Mouse (Mus musculus) limb, embryonic 12.5 days (tissue): ENCODE results near the gene Rmdn2. TPM values are rescaled to one million over a fixed set of nuclear protein-coding genes. Genes with fewer than 3 reads are reported as not detected.

ENCODE experiments used
- ATAC-seq: fragments of 200-750 bp; cut with Nextera tagmentation; 2 replicates; pipeline ENCODE4 v1.8.0; 2017; ENCODE audit warnings: low read depth, moderate TSS enrichment; ENCODE audit not compliant: insufficient number of reproducible peaks, insufficient read depth, low FRiP score, low TSS enrichment
- H3K27ac ChIP-seq: fragments of 300-500 bp; sonication (generic); 2 replicates; pipeline ENCODE4 v1.5.1; 2016; ENCODE audit warnings: mild to moderate bottlenecking, moderate library complexity
- H3K27me3 ChIP-seq: fragments of 300-500 bp; sonication (generic); 2 replicates; pipeline ENCODE4 v1.6.1; 2016; ENCODE audit warnings: mild to moderate bottlenecking, moderate library complexity
- H3K36me3 ChIP-seq: fragments of 300-500 bp; sonication (generic); 2 replicates; pipeline ENCODE4 v1.6.1; 2016; ENCODE audit warnings: mild to moderate bottlenecking, moderate library complexity
- H3K4me1 ChIP-seq: fragments of 300-500 bp; sonication (generic); replicated peaks from 2 replicates; pipeline ENCODE4 v1.6.1; 2016
- H3K4me2 ChIP-seq: fragments of 300-500 bp; sonication (generic); 2 replicates; pipeline ENCODE4 v1.6.1; 2016; ENCODE audit warnings: mild to moderate bottlenecking, moderate library complexity
- H3K4me3 ChIP-seq: fragments of 300-500 bp; sonication (generic); replicated peaks from 2 replicates; pipeline ENCODE4 v1.5.1; 2016; ENCODE audit warnings: mild to moderate bottlenecking
- H3K9ac ChIP-seq: fragments of 300-500 bp; sonication (generic); replicated peaks from 2 replicates; pipeline ENCODE4 v1.6.1; 2016; ENCODE audit warnings: mild to moderate bottlenecking, moderate library complexity
- H3K9me3 ChIP-seq: fragments of 300-500 bp; sonication (generic); 2 replicates; pipeline ENCODE4 v1.6.1; 2016; ENCODE audit warnings: mild to moderate bottlenecking, moderate library complexity
- WGBS: fragments of 180-500 bp; shearing (Covaris S2); methylation state at CpG from one replicate; pipeline ENCODE4 v1.1.7; 2016; 5-methylcytosine and 5-hydroxymethylcytosine counted together
- polyA plus RNA-seq: library from polyadenylated mRNA; unstranded; fragments of >200 nt; fragmentation: Nextera tagmentation; extraction: Ambion mirVana; gene quantifications from 2 replicates; pipeline ENCODE4 v1.2.1, GENCODE M21; 2016

Rmdn2 gene
- polyA plus RNA-seq, 1 experiment from 2014 or later = 8.7 TPM

DNA sequence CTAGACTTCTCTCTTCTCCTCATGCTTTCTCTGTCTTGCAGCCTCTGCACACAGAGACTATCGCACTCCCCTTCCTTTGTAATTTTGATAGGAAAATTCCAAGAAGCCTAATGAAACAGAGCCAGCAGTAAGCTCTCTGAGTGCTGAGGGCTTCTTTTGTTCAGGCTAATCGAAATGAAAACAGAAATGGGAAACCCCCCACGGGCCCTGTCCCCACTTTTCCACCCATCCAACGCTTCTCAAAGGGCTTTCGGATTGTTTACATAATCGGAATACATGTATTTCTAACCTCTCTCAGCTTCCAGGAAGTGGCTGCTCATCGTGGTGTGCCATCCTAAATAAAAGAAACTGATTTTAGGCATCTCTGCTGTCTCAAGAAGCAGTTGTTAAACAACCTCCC is 96.5 kb downstream of the Rmdn2 start:
- H3K4me3 ChIP-seq = no peak overlapping the region
- no peaks in the 10 kb centered on the region for H3K9me3 ChIP-seq
- 37% methylated on average over 7 of the region's 7 CpGs for WGBS
- no peaks in the 10 kb centered on the region for H3K36me3 ChIP-seq
- peaks cover 22% of the 10 kb centered on the region for H3K4me1 ChIP-seq
- H3K9ac ChIP-seq = no peak overlapping the region
- ATAC-seq = no peak
- no peak overlapping the region for H3K4me2 ChIP-seq
- peaks cover 42% of the 10 kb centered on the region for H3K27me3 ChIP-seq
- no peak overlapping the region for H3K27ac ChIP-seq

GRCm38 (mm10) chr17:79709718-79710117 is 98.1 kb downstream of the Rmdn2 start:
- Histone ChIP-seq H3K9ac (no peak overlapping the region), H3K4me1 (peaks cover 38% of the 10 kb centered on the region), H3K27ac (no peak overlapping the region), H3K4me2 (no peak overlapping the region), H3K4me3 (no peak overlapping the region), H3K27me3 (peaks cover 57% of the 10 kb centered on the region), H3K9me3 (no peaks in the 10 kb centered on the region), H3K36me3 (no peaks in the 10 kb centered on the region)
- no peak for ATAC-seq
- WGBS = 30% methylated on average over 1 of the region's 1 CpGs

GRCm38 (mm10) chr17:79710246-79710842 is 98.7 kb downstream of the Rmdn2 start:
- Histone ChIP-seq H3K27ac (no peak overlapping the region), H3K4me1 (peaks cover 42% of the 10 kb centered on the region), H3K9me3 (no peaks in the 10 kb centered on the region), H3K36me3 (no peaks in the 10 kb centered on the region), H3K4me2 (no peak overlapping the region), H3K4me3 (no peak overlapping the region), H3K9ac (no peak overlapping the region), H3K27me3 (peaks cover 60% of the 10 kb centered on the region)
- ATAC-seq = no peak
- WGBS = 7% methylated on average over 15 of the region's 15 CpGs

DNA sequence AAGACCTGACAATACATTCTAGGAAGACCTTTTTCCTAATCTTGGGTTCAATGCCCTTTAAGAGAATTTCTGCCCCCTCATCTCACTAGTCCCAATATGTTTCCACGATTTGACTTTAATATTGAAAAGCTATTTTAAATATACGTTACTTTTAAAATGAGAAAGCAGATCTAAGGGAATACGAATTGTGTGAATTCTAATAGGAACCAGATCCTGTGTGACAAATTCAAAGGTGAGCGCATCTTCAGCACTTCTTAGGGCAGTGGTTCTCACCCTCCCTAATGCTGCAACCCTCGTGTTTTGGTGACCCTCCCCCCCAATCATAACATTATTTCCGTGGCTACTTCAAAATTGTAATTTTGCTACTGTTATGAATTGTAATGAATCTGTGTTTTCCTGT is 100.3 kb downstream of the Rmdn2 start:
- 16% methylated on average over 6 of the region's 6 CpGs for WGBS
- Histone ChIP-seq H3K27ac (no peak overlapping the region), H3K9me3 (peaks cover 2% of the 10 kb centered on the region; the same call in 1 of the 2 replicates), H3K36me3 (no peaks in the 10 kb centered on the region), H3K4me3 (no peak overlapping the region), H3K27me3 (peaks cover 55% of the 10 kb centered on the region), H3K4me1 (peaks cover 42% of the 10 kb centered on the region), H3K9ac (no peak overlapping the region), H3K4me2 (peak overlapping the region; percentile 21; the same call in 1 of the 2 replicates)
- no peak for ATAC-seq

GRCm38 (mm10) chr17:79712536-79712935 is 100.9 kb downstream of the Rmdn2 start:
- peaks cover 42% of the 10 kb centered on the region for H3K4me1 ChIP-seq
- H3K27me3 ChIP-seq = peaks cover 61% of the 10 kb centered on the region

GRCm38 (mm10) chr17:79713276-79713642 is 101.6 kb downstream of the Rmdn2 start:
- ATAC-seq = no peak
- H3K4me2 ChIP-seq = peak overlapping the region; percentile 93
- H3K4me3 ChIP-seq = peak overlapping the region; percentile 46
- H3K9ac ChIP-seq = no peak overlapping the region
- peaks cover 39% of the 10 kb centered on the region for H3K4me1 ChIP-seq
- 2% methylated on average over 24 of the region's 24 CpGs for WGBS
- H3K36me3 ChIP-seq = no peaks in the 10 kb centered on the region
- H3K27me3 ChIP-seq = peaks cover 57% of the 10 kb centered on the region
- no peak overlapping the region for H3K27ac ChIP-seq
- H3K9me3 ChIP-seq = peaks cover 2% of the 10 kb centered on the region; the same call in 1 of the 2 replicates

More at GRCm38 (mm10) chr17:79712536-79712935, 100.9 kb downstream of the Rmdn2 start:
- Histone ChIP-seq H3K36me3 (no peaks in the 10 kb centered on the region), H3K27ac (no peak overlapping the region), H3K9ac (no peak overlapping the region), H3K4me2 (peak overlapping the region; percentile 21), H3K9me3 (peaks cover 2% of the 10 kb centered on the region; the same call in 1 of the 2 replicates), H3K4me3 (peak overlapping the region; percentile 13)
- WGBS = 1% methylated on average over 9 of the region's 9 CpGs
- no peak for ATAC-seq

- peak overlapping the region; percentile 46 for H3K4me3 ChIP-seq
- H3K9me3 ChIP-seq = peaks cover 2% of the 10 kb centered on the region; the same call in 1 of the 2 replicates
- no peaks in the 10 kb centered on the region for H3K36me3 ChIP-seq
- peaks cover 38% of the 10 kb centered on the region for H3K4me1 ChIP-seq
- H3K27ac ChIP-seq = no peak overlapping the region
- under 1% methylated on average over 63 of the region's 63 CpGs for WGBS
- peak overlapping the region; percentile 93 for H3K4me2 ChIP-seq
- H3K9ac ChIP-seq = peak overlapping the region; percentile 50; the same call in 1 of the 2 replicates
- peaks cover 57% of the 10 kb centered on the region for H3K27me3 ChIP-seq
- no peak; the same call in 1 of the 2 replicates for ATAC-seq
Observed at GRCm38 (mm10) chr17:79713643-79714367, 102.1 kb downstream of the Rmdn2 start.

GRCm38 (mm10) chr17:79714368-79714895 is 102.8 kb downstream of the Rmdn2 start:
- under 1% methylated on average over 16 of the region's 16 CpGs for WGBS
- Histone ChIP-seq H3K9ac (peak overlapping the region; percentile 50), H3K9me3 (peaks cover 2% of the 10 kb centered on the region; the same call in 1 of the 2 replicates)

GRCm38 (mm10) chr17:79714931-79715637 is 103.4 kb downstream of the Rmdn2 start, which contains the start of gene Cyp1b1:
Gene Cyp1b1 (minus strand): TSS chr17:79715061.
- ATAC-seq = peak; percentile 19; the same call in 1 of the 2 replicates

More at GRCm38 (mm10) chr17:79714368-79714895, 102.8 kb downstream of the Rmdn2 start:
- Histone ChIP-seq H3K27ac (no peak overlapping the region), H3K36me3 (no peaks in the 10 kb centered on the region), H3K4me1 (peaks cover 36% of the 10 kb centered on the region), H3K4me3 (peak overlapping the region; percentile 46), H3K4me2 (peak overlapping the region; percentile 93), H3K27me3 (peaks cover 56% of the 10 kb centered on the region)
- ATAC-seq = no peak

GRCm38 (mm10) chr17:79715649-79716143 is 104.0 kb downstream of the Rmdn2 start:
- Histone ChIP-seq H3K9me3 (peaks cover 2% of the 10 kb centered on the region; the same call in 1 of the 2 replicates), H3K4me2 (peak overlapping the region; percentile 93), H3K27me3 (peaks cover 44% of the 10 kb centered on the region), H3K36me3 (no peaks in the 10 kb centered on the region), H3K9ac (peak overlapping the region; percentile 50), H3K27ac (no peak overlapping the region), H3K4me3 (peak overlapping the region; percentile 46), H3K4me1 (peaks cover 28% of the 10 kb centered on the region)
- 0% methylated on average over 42 of the region's 42 CpGs for WGBS
- peak; percentile 88 for ATAC-seq

More at GRCm38 (mm10) chr17:79714931-79715637, 103.4 kb downstream of the Rmdn2 start, which contains the start of gene Cyp1b1:
- no peak within 1 kb of the TSS for H3K27ac ChIP-seq
- peaks cover 50% of the 10 kb centered on the region for H3K27me3 ChIP-seq
- peaks cover 31% of the 10 kb centered on the region for H3K4me1 ChIP-seq
- H3K9ac ChIP-seq = peak within 1 kb of the TSS; percentile 50
- H3K36me3 ChIP-seq = no peaks in the 10 kb centered on the region
- H3K4me3 ChIP-seq = peak within 1 kb of the TSS; percentile 46
- peak within 1 kb of the TSS; percentile 93 for H3K4me2 ChIP-seq
- WGBS = under 1% methylated on average over 31 of the region's 31 CpGs
- peaks cover 2% of the 10 kb centered on the region; the same call in 1 of the 2 replicates for H3K9me3 ChIP-seq
